In the genomic region with DNA sequence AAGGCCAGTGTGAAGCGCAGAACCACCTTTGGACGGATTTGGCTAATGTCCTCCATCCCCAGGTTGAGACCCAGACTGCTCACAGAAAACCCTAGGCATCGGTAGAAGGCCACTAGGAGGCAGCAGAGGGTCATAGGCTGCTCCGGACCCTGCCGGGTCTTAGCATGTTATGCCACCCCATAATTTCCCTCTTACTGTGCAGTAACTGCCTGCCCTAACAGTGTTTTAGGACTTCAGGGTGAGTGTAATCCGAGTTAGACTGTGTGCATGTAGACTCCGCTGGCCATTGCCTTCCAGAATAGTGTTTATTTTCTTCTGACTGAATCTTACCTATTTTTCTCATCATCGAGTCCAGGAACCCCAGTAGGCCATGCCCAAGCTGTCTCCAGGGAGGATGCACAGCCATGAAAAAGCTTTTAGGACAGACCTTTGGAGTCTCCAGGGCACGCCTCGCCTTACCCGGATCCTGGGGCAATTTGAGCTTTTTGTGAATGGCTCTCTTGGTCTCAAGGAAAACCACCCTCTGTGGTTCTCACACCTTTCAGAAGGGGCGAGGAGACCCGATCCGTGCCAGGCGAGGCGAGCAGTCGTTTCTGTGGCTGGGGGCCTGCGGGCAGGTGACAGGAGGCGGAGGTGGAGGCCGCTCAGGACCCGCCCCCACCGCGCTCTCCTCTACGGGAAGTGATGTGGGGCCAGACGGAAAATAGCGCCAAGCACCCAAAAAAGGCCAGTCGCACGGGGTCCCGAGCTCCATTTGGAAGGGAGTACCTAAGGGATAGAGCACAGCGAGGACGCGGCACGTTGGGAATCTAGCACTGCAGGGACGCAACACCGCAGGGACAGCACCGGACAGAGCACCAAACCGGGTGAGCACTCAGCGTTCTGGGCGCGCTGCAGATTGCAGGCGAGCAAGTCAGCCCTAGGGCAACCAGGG, we compare ENCODE assay signal across 8 mouse cellular contexts. TPM values are rescaled to one million over a fixed set of nuclear protein-coding genes. Genes with fewer than 3 reads are reported as not detected.
DNase-seq lines count a peak whose midpoint lies in the region; ATAC-seq and TF ChIP-seq lines count a peak whose summit lies in the region.

Rab27a (plus strand) TSS at position 709 of the 934 bp plus-strand sequence.

- peaks cover 13% of the 10 kb centered on the region for H3K4me1 ChIP-seq in hindbrain, postnatal 0 days (ENCODE audit: insufficient read depth, low read length)

- intact Hi-C loops in gastrocnemius, adult 2 months (cut with DNase I), result loop anchor here (1.0 kb wide), 1 partner anchor 48 kb away; no protein-coding TSS in a partner anchor

- peak within 1 kb of the TSS; percentile 75 for H3K4me3 ChIP-seq in gastrocnemius, adult 2 months
- peak within 1 kb of the TSS; percentile 50 for H3K4me3 ChIP-seq in hindbrain, postnatal 0 days (ENCODE audit: low read length)
- peak within 1 kb of the TSS; percentile 56 for H3K4me3 ChIP-seq in macrophage (ENCODE audit: inconsistent target)

- TF ChIP-seq CTCF in gastrocnemius, adult 2 months (IDR thresholded peaks at IDR 0.05), result peak; percentile 97; the same call in 1 of the 2 replicates
- peak; percentile 94 for TF ChIP-seq CTCF in hindbrain, postnatal 0 days (IDR thresholded peaks at IDR 0.05; ENCODE audit: low read depth)

- no peaks in the 10 kb centered on the region for H3K27me3 ChIP-seq in hindbrain, postnatal 0 days (ENCODE audit: insufficient read depth, low read length)

- H3K9ac ChIP-seq in hindbrain, postnatal 0 days (replicated peaks; ENCODE audit: low read length), result peak within 1 kb of the TSS; percentile 70

- H3K27ac ChIP-seq in gastrocnemius, adult 2 months, result peak within 1 kb of the TSS; percentile 70
- peak within 1 kb of the TSS; percentile 64 for H3K27ac ChIP-seq in hindbrain, postnatal 0 days
- H3K27ac ChIP-seq in macrophage, result peak within 1 kb of the TSS; percentile 3; the same call in 1 of the 2 replicates

- H3K36me3 ChIP-seq in hindbrain, postnatal 0 days (ENCODE audit: insufficient read depth, low read length), result no peaks in the 10 kb centered on the region
- H3K36me3 ChIP-seq in macrophage (ENCODE audit: inconsistent target), result no peaks in the 10 kb centered on the region

- H3K79me2 ChIP-seq in macrophage (ENCODE audit: inconsistent target), result peaks cover 18% of the 10 kb centered on the region

- H3K9me3 ChIP-seq in hindbrain, postnatal 0 days (ENCODE audit: low read length), result no peaks in the 10 kb centered on the region

- 1% methylated on average over 41 of the region's 41 CpGs for WGBS in hindbrain, postnatal 0 days
- WGBS in macrophage (ENCODE audit: missing documents), result 2% methylated on average over 41 of the region's 41 CpGs

- peak; percentile 81 for ATAC-seq in common myeloid progenitor, adult 5-6 weeks (replicated peaks; ENCODE audit: low read depth, poor library complexity, severe bottlenecking)
- ATAC-seq in hindbrain, postnatal 0 days, result peak; percentile 65

- H3K4me2 ChIP-seq in hindbrain, postnatal 0 days (ENCODE audit: low read depth, low read length), result peak within 1 kb of the TSS; percentile 96

- peak; percentile 90 for DNase-seq in ZHBTc4 (ENCODE audit: low read depth, low spot score)
- peak; percentile 81 for DNase-seq in gastrocnemius, adult 2 months
- DNase-seq in hindbrain, postnatal 0 days (ENCODE audit: low spot score), result peak; percentile 89
- DNase-seq in left cerebral cortex, adult 18-20 months (ENCODE audit: low spot score in 2 of 2), result peak; percentile 85 to 89
- peak; percentile 69 for DNase-seq in retina, postnatal 7 days (ENCODE audit: low read depth, low spot score)
- peak; percentile 65 to 67 for DNase-seq in urinary bladder, adult 18-20 months (ENCODE audit: low spot score in 2 of 2)

RNA-seq across cellular contexts. Expression of gene Rab27a, which starts in this region (rescaled TPM):
- 55.6 and 67.6 TPM in 2 replicates for total RNA-seq in common myeloid progenitor, adult 5-6 weeks (2017)
- total RNA-seq in gastrocnemius, adult 2 months (2021), result 1 to 10 TPM; 2.1 TPM
- 3.6 and 5.3 TPM in 2 replicates for total RNA-seq in hindbrain, postnatal 0 days (2014; rRNA removed)
- 3.8 TPM in 2 replicates for polyA plus RNA-seq in hindbrain, postnatal 0 days (2015; fragmentation: Nextera tagmentation; extraction: Ambion mirVana)
- total RNA-seq in left cerebral cortex, adult 18-20 months (2021), result 1 to 10 TPM; 8.2 to 8.4 TPM
- total RNA-seq in macrophage (2018; cell fraction: chromatin; rRNA removed), result 1 to 10 TPM in 15 of 26 experiments, under 1 TPM in 6, not detected in 5; 0.21 to 5.0 (median 2.1) TPM
- total RNA-seq in macrophage (2018; cell fraction: cytosol; rRNA removed), result 1 to 10 TPM; 1.8 to 6.6 (median 3.3) TPM
- 1 to 10 TPM in 25 of 26 experiments, under 1 TPM in 1; 0.75 to 7.3 (median 2.1) TPM for total RNA-seq in macrophage (2018; cell fraction: nucleus; rRNA removed)
- polyA plus RNA-seq in macrophage (2018), result 2.4 to 3.5 TPM (median 3.3 TPM) in 3 replicates

Comparison
In these comparisons a context has a peak if more than half of its experiments do, and no peak if none do; other contexts are left out.
1. Peak in every context shown above with its lines: DNase-seq, ATAC-seq, H3K4me3 ChIP-seq and H3K27ac ChIP-seq.
2. H3K27ac ChIP-seq: peak in every context shown above with its lines; median percentile 70 in gastrocnemius, adult 2 months; 64 in hindbrain, postnatal 0 days; 3 in macrophage.